Mouse (Mus musculus) forebrain, embryonic 16.5 days (tissue): Measurements from ENCODE around the gene Rhox4f. TPM values are rescaled to one million over a fixed set of nuclear protein-coding genes. Genes with fewer than 3 reads are reported as not detected.
"Not testable (repeated sequence)": the region's sequence is repeated elsewhere in the genome, so short reads cannot be mapped to it uniquely, and the experiment has no call there.

ENCODE experiments used
- ATAC-seq: fragments of 200-750 bp; cut with Nextera tagmentation; 2 replicates; pipeline ENCODE4 v1.8.0; 2017; ENCODE audit warnings: mild to moderate bottlenecking, moderate library complexity
- H3K27ac ChIP-seq: fragments of 300-500 bp; sonication (generic); 2 replicates; pipeline ENCODE4 v1.5.1; 2014; ENCODE audit warnings: low read length, control low read depth
- H3K27me3 ChIP-seq: fragments of 300-500 bp; sonication (generic); replicated peaks from 2 replicates; pipeline ENCODE4 v1.6.1; 2014; ENCODE audit warnings: low read length; ENCODE audit not compliant: control insufficient read depth, insufficient read depth
- H3K36me3 ChIP-seq: fragments of 300-500 bp; sonication (generic); 2 replicates; pipeline ENCODE4 v1.6.1; 2014; ENCODE audit not compliant: control insufficient read depth, insufficient read depth
- H3K4me1 ChIP-seq: fragments of 300-500 bp; sonication (generic); replicated peaks from 2 replicates; pipeline ENCODE4 v1.6.1; 2014; ENCODE audit warnings: low read length; ENCODE audit not compliant: control insufficient read depth, insufficient read depth
- H3K4me2 ChIP-seq: fragments of 300-500 bp; sonication (generic); 2 replicates; pipeline ENCODE4 v1.6.1; 2014; ENCODE audit warnings: mild to moderate bottlenecking, low read length, control low read depth
- H3K4me3 ChIP-seq: fragments of 300-500 bp; sonication (generic); replicated peaks from 2 replicates; pipeline ENCODE4 v1.5.1; 2014; ENCODE audit warnings: mild to moderate bottlenecking, low read length, control low read depth
- H3K9ac ChIP-seq: fragments of 300-500 bp; sonication (generic); replicated peaks from 2 replicates; pipeline ENCODE4 v1.6.1; 2014; ENCODE audit warnings: low read depth, low read length, control low read depth
- H3K9me3 ChIP-seq: fragments of 300-500 bp; sonication (generic); 2 replicates; pipeline ENCODE4 v1.6.1; 2016; ENCODE audit warnings: low read length; ENCODE audit not compliant: control insufficient read depth
- WGBS: fragments of 180-500 bp; shearing (Covaris S2); extraction: QIAGEN DNeasy Blood & Tissue Kit; methylation state at CpG from one replicate; pipeline ENCODE4 v1.1.7; 2014; 5-methylcytosine and 5-hydroxymethylcytosine counted together
- polyA plus RNA-seq: library from polyadenylated mRNA; unstranded; fragments of >200 nt; fragmentation: Nextera tagmentation; extraction: Ambion mirVana; gene quantifications from 2 replicates; pipeline ENCODE4 v1.2.1, GENCODE M21; 2015

The Rhox4f gene
- not detected in 2 replicates for polyA plus RNA-seq

GRCm38 (mm10) chrX:37607604-37608003, at the start of gene Rhox4f:
Rhox4f (minus strand) TSS chrX:37607704.
- H3K9me3 ChIP-seq, result not testable (repeated sequence)

GRCm38 (mm10) chrX:37651227-37651626, 43.7 kb upstream of the Rhox4f start, which contains the start of gene Rhox4g:
Rhox4g (minus strand) TSS chrX:37651327.
- not testable (repeated sequence) for H3K27ac ChIP-seq, ATAC-seq
- 89% methylated on average over 13 of the region's 20 CpGs for WGBS

More at GRCm38 (mm10) chrX:37607604-37608003, at the start of gene Rhox4f:
- H3K27me3 ChIP-seq, H3K4me2 ChIP-seq, H3K27ac ChIP-seq, H3K36me3 ChIP-seq, H3K4me1 ChIP-seq, H3K4me3 ChIP-seq, ATAC-seq, H3K9ac ChIP-seq: not testable (repeated sequence)
- WGBS, result 94% methylated on average over 7 of the region's 19 CpGs

GRCm38 (mm10) chrX:37643370-37643769, 35.9 kb upstream of the Rhox4f start, which contains the start of gene Rhox2g:
Rhox2g (minus strand) TSS chrX:37643470.
- not testable (repeated sequence) for H3K9ac ChIP-seq, H3K27ac ChIP-seq, H3K4me3 ChIP-seq, H3K4me1 ChIP-seq, ATAC-seq, H3K36me3 ChIP-seq, H3K4me2 ChIP-seq, H3K27me3 ChIP-seq, H3K9me3 ChIP-seq
- WGBS, result 96% methylated on average over 6 of the region's 6 CpGs

More at GRCm38 (mm10) chrX:37651227-37651626, 43.7 kb upstream of the Rhox4f start, which contains the start of gene Rhox4g:
- H3K9me3 ChIP-seq, H3K4me1 ChIP-seq, H3K36me3 ChIP-seq, H3K27me3 ChIP-seq, H3K4me2 ChIP-seq, H3K9ac ChIP-seq, H3K4me3 ChIP-seq: not testable (repeated sequence)

- WGBS, result 93% methylated on average over 2 of the region's 2 CpGs
- H3K4me2 ChIP-seq, H3K9ac ChIP-seq, H3K4me3 ChIP-seq, H3K27ac ChIP-seq, H3K36me3 ChIP-seq, H3K9me3 ChIP-seq, ATAC-seq, H3K27me3 ChIP-seq, H3K4me1 ChIP-seq: not testable (repeated sequence)
These were observed 21.0 kb upstream of the Rhox4f start, which contains the start of gene Rhox3g for GRCm38 (mm10) chrX:37628512-37628911. Rhox3g (minus strand) TSS chrX:37628612.

GRCm38 (mm10) chrX:37580692-37581091, 26.8 kb downstream of the Rhox4f start, which contains the start of gene Rhox3f:
Rhox3f (plus strand) TSS chrX:37580992.
- H3K4me1 ChIP-seq, H3K9ac ChIP-seq, H3K9me3 ChIP-seq, H3K4me2 ChIP-seq, H3K4me3 ChIP-seq, H3K27ac ChIP-seq, ATAC-seq, H3K27me3 ChIP-seq, H3K36me3 ChIP-seq: not testable (repeated sequence)

- H3K4me1 ChIP-seq, H3K4me3 ChIP-seq, H3K9me3 ChIP-seq, H3K36me3 ChIP-seq, H3K27me3 ChIP-seq, H3K27ac ChIP-seq, H3K9ac ChIP-seq, H3K4me2 ChIP-seq, ATAC-seq: not testable (repeated sequence)
- 44% methylated on average over 2 of the region's 2 CpGs for WGBS
These were observed 34.9 kb downstream of the Rhox4f start for GRCm38 (mm10) chrX:37572638-37573037.

GRCm38 (mm10) chrX:37571105-37571504, 36.4 kb downstream of the Rhox4f start, which contains the start of gene Rhox2f:
Rhox2f (plus strand) TSS chrX:37571405.
- not testable (repeated sequence) for H3K4me2 ChIP-seq, H3K27me3 ChIP-seq, H3K4me3 ChIP-seq, H3K4me1 ChIP-seq, H3K27ac ChIP-seq, H3K36me3 ChIP-seq, H3K9ac ChIP-seq, H3K9me3 ChIP-seq, ATAC-seq
- 96% methylated on average over 5 of the region's 8 CpGs for WGBS

- H3K4me1 ChIP-seq, H3K4me2 ChIP-seq, H3K9ac ChIP-seq, H3K9me3 ChIP-seq, H3K27me3 ChIP-seq, H3K4me3 ChIP-seq, H3K27ac ChIP-seq, H3K36me3 ChIP-seq, ATAC-seq: not testable (repeated sequence)
- WGBS, result 98% methylated on average over 10 of the region's 18 CpGs
These were observed 50.4 kb downstream of the Rhox4f start, which contains the start of gene Rhox4e for GRCm38 (mm10) chrX:37557112-37557511. Rhox4e (plus strand) TSS chrX:37557412.
